8 mouse cellular contexts compared by ENCODE assay signal in genomic region chr17:27909622-27910500, GRCm38 (mm10). TPM values are rescaled to one million over a fixed set of nuclear protein-coding genes. Genes with fewer than 3 reads are reported as not detected.
DNase-seq lines count a peak whose midpoint lies in the region; ATAC-seq lines count a peak whose summit lies in the region.

Taf11 (minus strand) TSS chr17:27909844.

- WGBS in embryonic facial prominence, embryonic 14.5 days, result 2% methylated on average over 37 of the region's 53 CpGs
- WGBS in liver, embryonic 13.5 days (ENCODE audit: insufficient replicate concordance), result 1% methylated on average over 53 of the region's 53 CpGs
- WGBS in neural tube, embryonic 15.5 days, result 2% methylated on average over 38 of the region's 53 CpGs

- peak; percentile 29 for DNase-seq in ES-CJ7 (ENCODE audit: low read depth, low spot score)
- DNase-seq in adrenal gland, postnatal 4 days (ENCODE audit: low spot score in 2 of 2), result no peak
- peak; percentile 47 for DNase-seq in embryonic facial prominence, embryonic 14.5 days (ENCODE audit: low spot score)
- DNase-seq in heart, adult 8-10 months (ENCODE audit: low spot score), result no peak
- peak; percentile 34 for DNase-seq in kidney, postnatal 10 days
- DNase-seq in liver, embryonic 13.5 days, result no peak
- no peak for DNase-seq in urinary bladder, postnatal 14 days (ENCODE audit: low spot score)

- H3K4me3 ChIP-seq in embryonic facial prominence, embryonic 14.5 days (ENCODE audit: low read depth, low read length), result peak within 1 kb of the TSS; percentile 94
- peak within 1 kb of the TSS; percentile 95 for H3K4me3 ChIP-seq in liver, embryonic 13.5 days (replicated peaks)
- peak within 1 kb of the TSS; percentile 97 for H3K4me3 ChIP-seq in neural tube, embryonic 15.5 days (replicated peaks)

- H3K9ac ChIP-seq in embryonic facial prominence, embryonic 14.5 days (ENCODE audit: low read depth, low read length), result peak within 1 kb of the TSS; percentile 77
- H3K9ac ChIP-seq in liver, embryonic 13.5 days, result peak within 1 kb of the TSS; percentile 92
- peak within 1 kb of the TSS; percentile 81 for H3K9ac ChIP-seq in neural tube, embryonic 15.5 days (replicated peaks)

- peaks cover 15% of the 10 kb centered on the region for H3K4me1 ChIP-seq in embryonic facial prominence, embryonic 14.5 days (ENCODE audit: control insufficient read depth, insufficient read depth, low read length)
- H3K4me1 ChIP-seq in liver, embryonic 13.5 days (replicated peaks), result peaks cover 49% of the 10 kb centered on the region
- peaks cover 40% of the 10 kb centered on the region for H3K4me1 ChIP-seq in neural tube, embryonic 15.5 days

- H3K27ac ChIP-seq in embryonic facial prominence, embryonic 14.5 days (replicated peaks; ENCODE audit: low read depth, low read length), result peak within 1 kb of the TSS; percentile 93
- H3K27ac ChIP-seq in liver, embryonic 13.5 days, result peak within 1 kb of the TSS; percentile 89
- peak within 1 kb of the TSS; percentile 92 for H3K27ac ChIP-seq in neural tube, embryonic 15.5 days (replicated peaks)

- H3K9me3 ChIP-seq in embryonic facial prominence, embryonic 14.5 days (ENCODE audit: control insufficient read depth, low read length), result no peaks in the 10 kb centered on the region
- no peaks in the 10 kb centered on the region for H3K9me3 ChIP-seq in liver, embryonic 13.5 days (replicated peaks)
- H3K9me3 ChIP-seq in neural tube, embryonic 15.5 days (replicated peaks), result no peaks in the 10 kb centered on the region

- H3K36me3 ChIP-seq in embryonic facial prominence, embryonic 14.5 days (ENCODE audit: control insufficient read depth, insufficient read depth, low read length), result peaks cover 4% of the 10 kb centered on the region
- H3K36me3 ChIP-seq in liver, embryonic 13.5 days, result peaks cover 5% of the 10 kb centered on the region
- peaks cover 5% of the 10 kb centered on the region for H3K36me3 ChIP-seq in neural tube, embryonic 15.5 days

- peak within 1 kb of the TSS; percentile 80 for H3K4me2 ChIP-seq in embryonic facial prominence, embryonic 14.5 days (ENCODE audit: low read depth, low read length)
- H3K4me2 ChIP-seq in liver, embryonic 13.5 days, result peak within 1 kb of the TSS; percentile 99
- peak within 1 kb of the TSS; percentile 83 for H3K4me2 ChIP-seq in neural tube, embryonic 15.5 days

- ATAC-seq in embryonic facial prominence, embryonic 14.5 days (ENCODE audit: low read depth), result peak; percentile 45
- ATAC-seq in liver, embryonic 13.5 days (ENCODE audit: low read depth), result peak; percentile 40
- peak; percentile 66 for ATAC-seq in neural tube, embryonic 15.5 days (ENCODE audit: low FRiP score)

- no peaks in the 10 kb centered on the region for H3K27me3 ChIP-seq in embryonic facial prominence, embryonic 14.5 days (replicated peaks; ENCODE audit: control insufficient read depth, insufficient read depth, low read length)
- H3K27me3 ChIP-seq in liver, embryonic 13.5 days, result no peaks in the 10 kb centered on the region
- H3K27me3 ChIP-seq in neural tube, embryonic 15.5 days (replicated peaks), result no peaks in the 10 kb centered on the region

RNA-seq across cellular contexts. Expression of gene Taf11, which starts in this region (rescaled TPM):
- total RNA-seq in adrenal gland, postnatal 4 days (2021), result 10 to 100 TPM; 39.5 to 43.6 TPM
- 56.6 and 57.9 TPM in 2 replicates for polyA plus RNA-seq in embryonic facial prominence, embryonic 14.5 days (2014; fragmentation: Nextera tagmentation; extraction: Ambion mirVana)
- 10 to 100 TPM; 22.9 to 24.7 (median 23.4) TPM for total RNA-seq in heart, adult 8-10 months (2022)
- polyA plus RNA-seq in liver, embryonic 13.5 days (2015; fragmentation: Nextera tagmentation; extraction: Ambion mirVana), result 32.4 and 37.8 TPM in 2 replicates
- 52.6 and 58.4 TPM in 2 replicates for polyA plus RNA-seq in neural tube, embryonic 15.5 days (2015; fragmentation: Nextera tagmentation; extraction: Ambion mirVana)

Comparison
In these comparisons a context has a peak if more than half of its experiments do, and no peak if none do; other contexts are left out.
1. DNase-seq: peak in ES-CJ7 (single experiment), embryonic facial prominence, embryonic 14.5 days (single experiment) and kidney, postnatal 10 days (single experiment); none in adrenal gland, postnatal 4 days (0 of 2), heart, adult 8-10 months (single experiment), liver, embryonic 13.5 days (single experiment) and urinary bladder, postnatal 14 days (single experiment).
2. Peak in every context shown above with its lines, with median percentiles within 50 percentile points of each other: ATAC-seq, H3K27ac ChIP-seq, H3K4me2 ChIP-seq, H3K4me3 ChIP-seq and H3K9ac ChIP-seq.